Mouse (Mus musculus) liver, postnatal 0 days (tissue): ENCODE data around the gene Ptpn4. TPM values are rescaled to one million over a fixed set of nuclear protein-coding genes. Genes with fewer than 3 reads are reported as not detected.

Experiments used
- ATAC-seq: fragments of 200-750 bp; cut with Nextera tagmentation; 2 replicates; pipeline ENCODE4 v1.8.0; 2017; ENCODE audit warnings: mild to moderate bottlenecking, moderate library complexity
- DNase-seq: peaks from one replicate; pipeline ENCODE4 v3.0.0-alpha.2; 2016
- H3K27ac ChIP-seq: fragments of 300-500 bp; sonication (generic); 2 replicates; pipeline ENCODE4 v1.5.1; 2014; ENCODE audit warnings: antibody characterized with exemption, moderate library complexity, mild to moderate bottlenecking, low read depth
- H3K27me3 ChIP-seq: fragments of 300-500 bp; sonication (generic); 2 replicates; pipeline ENCODE4 v1.6.1; 2014; ENCODE audit warnings: low read length, control low read depth, mixed read lengths; ENCODE audit not compliant: insufficient read depth
- H3K36me3 ChIP-seq: fragments of 300-500 bp; sonication (generic); replicated peaks from 2 replicates; pipeline ENCODE4 v1.6.1; 2014; ENCODE audit warnings: mild to moderate bottlenecking, control low read depth, low read length, moderate library complexity, mixed read lengths; ENCODE audit not compliant: insufficient read depth
- H3K4me1 ChIP-seq: fragments of 300-500 bp; sonication (generic); 2 replicates; pipeline ENCODE4 v1.6.1; 2014; ENCODE audit warnings: antibody characterized with exemption, mild to moderate bottlenecking, control low read depth; ENCODE audit not compliant: insufficient read depth
- H3K4me2 ChIP-seq: fragments of 300-500 bp; sonication (generic); 2 replicates; pipeline ENCODE4 v1.6.1; 2014; ENCODE audit warnings: low read depth, mild to moderate bottlenecking, low read length, moderate library complexity, mixed read lengths
- H3K4me3 ChIP-seq: fragments of 300-500 bp; sonication (generic); 2 replicates; pipeline ENCODE4 v1.5.1; 2014; ENCODE audit warnings: low read depth, low read length
- H3K9ac ChIP-seq: fragments of 300-500 bp; sonication (generic); replicated peaks from 2 replicates; pipeline ENCODE4 v1.6.1; 2014; ENCODE audit warnings: mild to moderate bottlenecking, moderate library complexity
- H3K9me3 ChIP-seq: fragments of 300-500 bp; sonication (generic); 2 replicates; pipeline ENCODE4 v1.6.1; 2016; ENCODE audit warnings: mild to moderate bottlenecking, control low read depth, low read length, mixed read lengths
- CTCF ChIP-seq: sonication (generic); IDR thresholded peaks from 2 replicates; pipeline ENCODE4 v1.5.1; 2016; ENCODE audit warnings: antibody characterized with exemption, low read depth
- EP300 ChIP-seq: IDR thresholded peaks from 2 replicates; pipeline ENCODE4 v1.6.1; 2016; ENCODE audit warnings: antibody characterized with exemption, low read depth, mild to moderate bottlenecking
- WGBS: fragments of 180-500 bp; shearing (Covaris S2); extraction: QIAGEN DNeasy Blood & Tissue Kit; methylation state at CpG from one replicate; pipeline ENCODE4 v1.1.7; 2014; ENCODE audit not compliant: insufficient replicate concordance; 5-methylcytosine and 5-hydroxymethylcytosine counted together
- polyA plus RNA-seq: library from polyadenylated mRNA; unstranded; fragments of >200 nt; fragmentation: Nextera tagmentation; extraction: Ambion mirVana; gene quantifications from 2 replicates; pipeline ENCODE4 v1.2.1, GENCODE M21; 2015

The Ptpn4 gene
- polyA plus RNA-seq, 1 experiment from 2014 or later, result 1.7 TPM

DNA sequence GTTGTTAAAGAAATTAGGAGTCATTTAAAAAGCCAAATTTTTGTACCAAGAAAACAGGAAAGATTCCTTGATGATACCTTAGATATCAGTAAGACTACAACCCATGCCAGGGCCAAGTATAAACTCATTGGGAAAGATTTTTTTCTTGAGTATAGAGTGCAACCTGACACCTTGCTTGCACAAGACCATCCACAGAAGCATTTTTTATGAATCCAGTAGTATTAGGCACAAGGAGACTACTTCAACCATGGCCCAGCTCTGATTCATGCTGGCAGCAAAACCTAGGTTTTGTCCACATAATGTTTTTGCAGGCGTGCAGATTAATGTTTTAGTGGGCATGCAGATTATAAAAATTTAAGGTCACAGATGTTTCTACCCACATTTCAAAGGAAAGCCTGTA, 46.8 kb downstream of the Ptpn4 start:
- Histone ChIP-seq H3K27me3 (no peaks in the 10 kb centered on the region), H3K9ac (no peak overlapping the region), H3K4me3 (no peak overlapping the region), H3K4me1 (no peaks in the 10 kb centered on the region), H3K27ac (no peak overlapping the region), H3K9me3 (no peaks in the 10 kb centered on the region), H3K36me3 (no peaks in the 10 kb centered on the region), H3K4me2 (no peak overlapping the region)
- 76% methylated on average over 1 of the region's 1 CpGs for WGBS
- DNase-seq (no peak), ATAC-seq (no peak)
- TF ChIP-seq EP300 (no peak), CTCF (no peak)

GRCm38 (mm10) chr1:119775915-119776314, 61.5 kb downstream of the Ptpn4 start:
- no peaks in the 10 kb centered on the region for H3K27me3 ChIP-seq
- no peak for DNase-seq
- H3K4me1 ChIP-seq, result no peaks in the 10 kb centered on the region
- H3K4me3 ChIP-seq, result no peak overlapping the region
- ATAC-seq, result no peak
- no peaks in the 10 kb centered on the region for H3K9me3 ChIP-seq
- no peak overlapping the region for H3K27ac ChIP-seq
- no peak overlapping the region for H3K9ac ChIP-seq
- WGBS, result 56% methylated on average over 2 of the region's 2 CpGs
- TF ChIP-seq CTCF (no peak), EP300 (no peak)
- H3K36me3 ChIP-seq, result no peaks in the 10 kb centered on the region; the same call in 1 of the 2 replicates
- no peak overlapping the region for H3K4me2 ChIP-seq

- Histone ChIP-seq H3K4me2 (no peak overlapping the region), H3K4me3 (no peak overlapping the region), H3K4me1 (no peaks in the 10 kb centered on the region), H3K27ac (no peak overlapping the region), H3K36me3 (peaks cover 8% of the 10 kb centered on the region), H3K9me3 (peaks cover 9% of the 10 kb centered on the region), H3K9ac (no peak overlapping the region), H3K27me3 (no peaks in the 10 kb centered on the region)
- TF ChIP-seq EP300 (no peak), CTCF (no peak)
- DNase-seq (no peak), ATAC-seq (no peak)
These were observed 101.7 kb downstream of the Ptpn4 start for GRCm38 (mm10) chr1:119735692-119736091.

DNA sequence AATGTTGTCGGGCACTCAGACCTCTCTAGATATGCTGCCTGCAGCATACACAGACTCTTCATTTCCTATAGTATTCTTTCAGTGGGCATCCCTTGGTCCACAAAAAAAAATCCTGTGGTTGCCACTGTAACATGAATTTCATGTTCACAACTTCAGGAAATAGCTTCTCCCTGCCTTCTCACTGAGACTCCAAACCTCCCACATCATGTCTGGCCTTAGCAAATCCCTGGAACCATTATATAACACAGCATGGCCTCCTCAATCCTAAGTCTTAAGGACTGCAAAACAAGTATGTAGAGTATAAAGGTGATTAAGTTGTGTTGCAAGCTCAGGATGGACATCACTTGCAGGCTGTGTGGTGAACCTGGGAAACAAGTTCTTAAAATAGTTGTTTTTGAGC, 102.6 kb downstream of the Ptpn4 start:
- no peak overlapping the region for H3K4me2 ChIP-seq
- no peaks in the 10 kb centered on the region for H3K9me3 ChIP-seq
- no peaks in the 10 kb centered on the region for H3K4me1 ChIP-seq
- H3K27ac ChIP-seq, result no peak overlapping the region
- no peak overlapping the region for H3K9ac ChIP-seq
- no peak for DNase-seq
- 81% methylated on average over 1 of the region's 1 CpGs for WGBS
- H3K27me3 ChIP-seq, result no peaks in the 10 kb centered on the region
- ATAC-seq, result no peak
- H3K36me3 ChIP-seq, result 0 out of 2 replicates have a peak, but pooled peaks cover 4% of the 10 kb centered on the region
- H3K4me3 ChIP-seq, result no peak overlapping the region
- TF ChIP-seq CTCF (no peak), EP300 (no peak)

GRCm38 (mm10) chr1:119731166-119731565, 106.2 kb downstream of the Ptpn4 start:
- WGBS, result 85% methylated on average over 2 of the region's 2 CpGs
- no peaks in the 10 kb centered on the region for H3K9me3 ChIP-seq
- no peak overlapping the region for H3K9ac ChIP-seq
- no peak overlapping the region for H3K4me2 ChIP-seq
- no peak for DNase-seq
- no peak for TF ChIP-seq EP300
- no peak for TF ChIP-seq CTCF
- H3K4me3 ChIP-seq, result no peak overlapping the region
- H3K27me3 ChIP-seq, result no peaks in the 10 kb centered on the region
- ATAC-seq, result no peak
- no peaks in the 10 kb centered on the region for H3K36me3 ChIP-seq
- no peaks in the 10 kb centered on the region for H3K4me1 ChIP-seq
- no peak overlapping the region for H3K27ac ChIP-seq

GRCm38 (mm10) chr1:119713017-119713416, 124.4 kb downstream of the Ptpn4 start:
- Histone ChIP-seq H3K36me3 (no peaks in the 10 kb centered on the region), H3K4me3 (no peak overlapping the region), H3K4me2 (no peak overlapping the region), H3K9ac (no peak overlapping the region), H3K27me3 (no peaks in the 10 kb centered on the region), H3K4me1 (no peaks in the 10 kb centered on the region), H3K9me3 (no peaks in the 10 kb centered on the region), H3K27ac (no peak overlapping the region)
- WGBS, result 47% methylated on average over 2 of the region's 2 CpGs
- DNase-seq (no peak), ATAC-seq (no peak)
- TF ChIP-seq EP300 (no peak), CTCF (no peak)
